Mouse (Mus musculus): Measurements from ENCODE around the gene Insyn1. TPM values are rescaled to one million over a fixed set of nuclear protein-coding genes. Genes with fewer than 3 reads are reported as not detected.
A peak's percentile ranks its signal among the peaks of the same experiment; 100 is the strongest.

Gene Insyn1
- polyA plus RNA-seq (2012; rRNA removed): 130 and 143 TPM in 2 replicates

DNA sequence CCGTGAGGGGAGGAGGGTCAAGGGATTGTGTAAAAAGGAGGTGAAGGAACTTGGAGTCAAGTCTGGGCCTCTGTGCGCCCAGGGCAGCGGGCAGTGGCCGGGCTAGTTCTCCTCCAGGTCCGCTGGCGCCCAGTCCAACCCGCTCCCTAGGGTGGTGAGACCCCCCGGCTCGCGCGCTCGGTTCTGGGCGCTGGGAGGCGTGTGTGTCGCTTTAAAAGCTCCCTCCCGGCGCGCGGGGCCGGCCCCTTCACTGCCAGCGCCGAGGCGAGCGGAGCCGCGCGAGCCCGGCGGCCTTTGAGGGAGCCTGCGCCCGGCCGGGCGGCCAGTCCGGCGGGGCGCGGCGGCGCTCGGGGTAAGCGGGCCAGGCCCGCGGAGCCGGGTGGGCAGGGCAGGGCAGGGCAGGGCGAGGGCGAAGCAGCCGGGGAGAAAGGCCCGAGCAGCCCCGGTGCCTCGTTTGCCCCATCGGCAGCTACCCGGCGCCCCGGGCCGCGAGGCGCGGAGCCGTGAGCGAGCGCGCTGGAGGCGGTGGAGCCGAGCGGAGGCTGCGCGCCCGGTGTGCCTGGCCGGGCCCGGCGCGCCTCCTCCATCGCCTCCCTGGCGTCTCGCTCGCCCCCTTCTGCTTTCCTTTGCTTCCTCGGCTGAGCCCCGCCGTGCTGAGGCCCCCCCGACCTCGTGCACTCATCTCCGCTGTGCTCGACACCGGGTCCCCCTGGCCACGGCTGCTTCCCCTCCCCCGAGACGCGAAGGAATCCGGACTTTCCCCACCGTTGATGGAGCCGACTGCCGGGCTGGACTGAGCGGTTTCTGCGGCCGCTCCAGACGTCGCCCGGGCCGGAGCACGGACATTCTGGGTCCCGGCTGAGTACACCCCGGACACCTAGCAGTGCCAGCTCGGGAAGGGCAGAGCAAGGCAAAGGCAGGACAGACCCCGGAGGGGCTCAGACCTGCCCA lies at the start of gene Insyn1:
Gene Insyn1, plus strand, starts transcription at position 753 of the 951 bp plus-strand sequence.
- no peak for TF ChIP-seq CTCF (IDR thresholded peaks at IDR 0.05; ENCODE audit: extremely low read depth, insufficient read depth, low read length)
- peak; percentile 29; the same call in 1 of the 2 replicates for TF ChIP-seq POLR2A (IDR thresholded peaks at IDR 0.05; ENCODE audit: extremely low read depth, insufficient read depth, low read length)
- Histone ChIP-seq H3K4me1 (ENCODE audit: control insufficient read depth, insufficient read depth, low read length) (peaks cover 9% of the 10 kb centered on the region), H3K4me3 (ENCODE audit: insufficient read depth, low read length) (peak within 1 kb of the TSS; percentile 93), H3K27ac (ENCODE audit: insufficient read depth, low read length) (peak within 1 kb of the TSS; percentile 96)

DNA sequence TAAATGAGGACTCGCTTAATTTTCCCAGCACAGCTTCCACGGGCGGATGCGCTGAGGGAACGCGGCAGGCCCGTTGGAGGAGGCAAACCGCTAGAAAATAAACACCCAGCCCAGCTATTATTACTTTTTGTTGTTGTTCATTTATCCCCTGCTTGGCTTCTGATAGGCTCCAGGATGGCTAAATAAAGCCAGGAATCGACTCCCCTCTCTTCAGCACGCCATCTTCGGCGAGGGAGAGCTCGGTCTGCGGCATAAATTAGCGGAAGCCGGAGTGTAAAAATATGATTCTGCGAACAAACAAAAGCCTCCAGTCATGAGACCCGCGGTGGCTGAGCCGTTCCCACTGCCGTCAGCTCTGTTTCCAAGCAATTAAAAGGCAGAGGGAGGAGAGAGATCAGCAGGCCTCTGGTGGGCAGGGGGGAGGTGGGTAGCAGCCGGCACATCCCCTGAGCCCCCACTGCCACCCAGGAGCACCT lies 49.4 kb upstream of the Insyn1 start:
- H3K27ac ChIP-seq (ENCODE audit: insufficient read depth, low read length): peak overlapping the region; percentile 53; the same call in 1 of the 2 replicates
- H3K4me3 ChIP-seq (ENCODE audit: insufficient read depth, low read length): no peak overlapping the region
- TF ChIP-seq POLR2A (IDR thresholded peaks at IDR 0.05; ENCODE audit: extremely low read depth, insufficient read depth, low read length): 0 out of 2 replicates have a peak, but pooled peaks have one; percentile 20
- TF ChIP-seq CTCF (IDR thresholded peaks at IDR 0.05; ENCODE audit: extremely low read depth, insufficient read depth, low read length): no peak
- H3K4me1 ChIP-seq (ENCODE audit: control insufficient read depth, insufficient read depth, low read length): peaks cover 30% of the 10 kb centered on the region

DNA sequence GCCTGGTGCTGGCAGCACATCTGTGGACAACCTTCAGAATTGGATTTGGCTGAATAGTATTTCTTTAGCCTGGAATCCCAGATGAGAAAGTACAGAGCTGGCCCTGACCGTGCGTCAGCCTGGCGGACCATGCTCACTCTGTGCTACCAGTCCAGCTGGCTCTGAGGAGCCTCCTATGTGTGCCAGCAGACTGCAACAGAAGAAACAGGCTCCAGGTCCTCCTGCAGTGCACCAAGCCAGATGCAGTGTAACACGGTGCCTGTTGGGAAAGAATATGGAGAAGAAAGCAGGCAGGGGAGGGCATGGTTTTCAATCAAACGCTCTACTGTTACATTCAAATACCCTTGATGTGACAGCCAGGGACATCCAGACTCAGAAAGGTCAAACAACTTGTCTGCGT lies 48.3 kb upstream of the Insyn1 start:
- no peak for TF ChIP-seq CTCF (IDR thresholded peaks at IDR 0.05; ENCODE audit: extremely low read depth, insufficient read depth, low read length)
- no peak for TF ChIP-seq POLR2A (IDR thresholded peaks at IDR 0.05; ENCODE audit: extremely low read depth, insufficient read depth, low read length)
- no peak overlapping the region for H3K27ac ChIP-seq (ENCODE audit: insufficient read depth, low read length)
- H3K4me1 ChIP-seq (ENCODE audit: control insufficient read depth, insufficient read depth, low read length): peaks cover 30% of the 10 kb centered on the region
- H3K4me3 ChIP-seq (ENCODE audit: insufficient read depth, low read length): no peak overlapping the region

DNA sequence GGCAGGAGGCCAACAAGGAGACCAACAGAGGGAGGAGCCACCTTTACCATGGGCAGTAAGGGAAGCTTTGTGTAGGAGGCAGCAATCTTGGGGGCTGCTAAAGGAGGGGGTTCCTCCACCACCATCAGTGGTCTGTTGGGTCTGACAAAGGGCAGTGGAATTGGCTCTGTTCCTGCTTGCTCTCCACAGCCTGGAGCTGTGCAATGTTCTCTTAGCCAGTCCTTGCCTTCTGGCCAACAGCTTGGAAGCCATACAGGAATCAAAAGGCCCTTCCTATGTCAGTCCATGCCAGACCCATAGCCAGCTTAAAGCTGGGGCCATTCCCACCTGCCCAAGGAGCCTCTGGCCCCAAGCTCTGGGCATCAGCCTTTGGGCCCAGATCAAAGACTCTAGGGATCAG lies 47.8 kb upstream of the Insyn1 start:
- Histone ChIP-seq H3K4me1 (ENCODE audit: control insufficient read depth, insufficient read depth, low read length) (peaks cover 30% of the 10 kb centered on the region), H3K4me3 (ENCODE audit: insufficient read depth, low read length) (no peak overlapping the region), H3K27ac (ENCODE audit: insufficient read depth, low read length) (no peak overlapping the region)
- TF ChIP-seq CTCF (IDR thresholded peaks at IDR 0.05; ENCODE audit: extremely low read depth, insufficient read depth, low read length) (no peak), POLR2A (IDR thresholded peaks at IDR 0.05; ENCODE audit: extremely low read depth, insufficient read depth, low read length) (no peak)

DNA sequence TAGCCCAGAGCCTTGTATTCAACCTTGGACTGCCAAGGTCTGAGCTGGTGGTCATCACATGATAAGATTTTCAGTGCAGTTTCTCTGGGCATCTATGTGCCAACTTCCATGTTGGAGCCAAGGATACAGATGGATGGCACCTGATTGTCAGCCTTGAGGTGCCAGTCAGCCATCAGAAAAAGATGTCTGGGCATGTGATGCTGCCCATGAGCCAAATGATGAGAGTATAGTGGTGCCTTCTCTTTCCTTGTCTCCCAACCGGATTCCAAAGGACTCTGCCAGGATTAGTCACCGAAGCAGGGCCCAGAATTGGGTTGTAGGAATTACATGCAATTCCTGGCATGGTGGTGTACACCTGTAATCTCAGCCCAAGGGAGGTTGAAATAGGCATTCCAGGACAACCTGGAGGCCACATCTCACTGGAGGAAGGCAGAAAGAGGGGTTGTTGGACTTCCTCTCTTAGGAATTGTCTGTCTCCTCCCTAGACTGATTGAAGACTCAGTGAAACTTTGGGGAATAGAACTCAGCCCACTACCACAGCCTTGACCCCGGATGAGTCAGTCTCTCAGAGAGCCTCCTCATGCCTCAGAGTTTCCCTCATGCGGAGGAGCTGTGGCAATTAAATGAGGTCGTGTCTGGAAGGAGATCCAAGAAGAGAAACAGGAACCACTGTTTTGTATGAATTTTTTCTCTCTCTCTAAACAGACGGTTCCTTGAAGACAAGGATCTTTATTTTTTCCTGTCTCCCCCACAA lies 46.9 kb upstream of the Insyn1 start:
- TF ChIP-seq CTCF (IDR thresholded peaks at IDR 0.05; ENCODE audit: extremely low read depth, insufficient read depth, low read length) (no peak), POLR2A (IDR thresholded peaks at IDR 0.05; ENCODE audit: extremely low read depth, insufficient read depth, low read length) (no peak)
- H3K4me1 ChIP-seq (ENCODE audit: control insufficient read depth, insufficient read depth, low read length): peaks cover 24% of the 10 kb centered on the region

DNA sequence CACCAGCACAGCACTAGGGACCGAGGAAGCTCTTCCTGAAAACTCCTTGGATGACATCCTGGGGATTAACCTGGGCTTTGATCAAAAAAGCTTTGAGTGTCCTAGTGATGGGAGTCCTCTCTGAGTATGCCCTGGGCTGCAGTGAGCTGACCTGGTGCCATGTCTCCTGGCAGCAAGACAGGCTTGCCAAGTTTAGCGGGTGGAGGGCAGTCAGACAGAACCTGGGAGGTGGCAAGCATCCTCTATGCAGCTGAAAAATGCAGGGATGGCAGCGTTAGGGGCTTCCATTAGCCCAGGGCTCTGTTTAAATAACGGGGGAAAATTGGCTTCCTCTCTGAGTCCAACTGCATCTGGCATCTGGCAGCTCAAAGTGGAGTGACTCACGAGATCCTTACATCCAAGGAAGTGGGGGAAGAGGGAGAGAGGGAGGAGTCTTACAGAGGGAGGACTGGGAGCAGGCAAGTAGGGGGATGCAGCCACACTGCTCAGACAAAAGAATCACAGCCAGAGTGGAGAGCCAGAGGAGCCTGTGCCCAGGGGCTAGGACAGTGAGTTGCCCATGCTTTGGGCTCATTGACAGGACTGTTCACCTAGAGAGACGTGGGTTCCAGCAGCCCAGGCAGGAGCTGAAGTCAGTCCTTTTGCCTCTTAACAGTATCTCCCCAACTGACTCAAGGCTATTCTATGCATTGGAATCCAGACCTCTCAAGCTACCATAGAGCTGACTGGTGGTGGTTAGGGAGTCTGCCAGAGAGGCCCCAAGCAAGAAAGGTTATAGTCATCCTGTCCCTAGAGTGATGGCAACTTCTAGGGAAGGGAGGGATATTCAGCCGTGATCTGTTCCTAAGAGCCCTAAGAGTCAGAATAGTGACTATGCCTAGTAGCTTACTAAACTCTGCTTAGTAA lies 46.0 kb upstream of the Insyn1 start:
- H3K4me3 ChIP-seq (ENCODE audit: insufficient read depth, low read length): no peak overlapping the region
- peaks cover 26% of the 10 kb centered on the region for H3K4me1 ChIP-seq (ENCODE audit: control insufficient read depth, insufficient read depth, low read length)
- H3K27ac ChIP-seq (ENCODE audit: insufficient read depth, low read length): peak overlapping the region; percentile 74
- TF ChIP-seq POLR2A (IDR thresholded peaks at IDR 0.05; ENCODE audit: extremely low read depth, insufficient read depth, low read length) (peak; percentile 55; the same call in 1 of the 2 replicates), CTCF (IDR thresholded peaks at IDR 0.05; ENCODE audit: extremely low read depth, insufficient read depth, low read length) (no peak)

More for the DNA sequence above, 46.9 kb upstream of the Insyn1 start:
- H3K4me3 ChIP-seq (ENCODE audit: insufficient read depth, low read length): no peak overlapping the region
- peak overlapping the region; percentile 74 for H3K27ac ChIP-seq (ENCODE audit: insufficient read depth, low read length)

DNA sequence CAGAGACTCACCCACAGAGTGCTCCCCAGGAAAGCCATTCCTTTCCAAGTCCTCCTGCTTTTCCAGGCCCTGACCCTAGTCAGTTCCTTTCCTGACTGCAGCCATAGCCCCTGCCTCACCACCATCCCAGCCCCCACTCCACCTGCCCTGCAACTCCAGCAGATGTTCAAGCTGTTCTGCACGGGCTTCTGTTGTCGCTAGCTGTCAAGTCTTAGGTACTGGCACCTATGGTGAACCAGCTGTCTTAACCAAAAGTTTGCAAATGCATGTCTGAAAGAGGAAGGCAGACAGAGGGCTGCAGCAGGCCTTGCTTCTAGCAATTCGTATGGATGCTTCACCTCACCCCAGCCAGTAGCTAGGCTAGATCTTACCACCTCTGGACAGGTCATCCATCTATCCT lies 45.3 kb upstream of the Insyn1 start:
- H3K27ac ChIP-seq (ENCODE audit: insufficient read depth, low read length): no peak overlapping the region
- no peak for TF ChIP-seq CTCF (IDR thresholded peaks at IDR 0.05; ENCODE audit: extremely low read depth, insufficient read depth, low read length)
- TF ChIP-seq POLR2A (IDR thresholded peaks at IDR 0.05; ENCODE audit: extremely low read depth, insufficient read depth, low read length): no peak
- H3K4me1 ChIP-seq (ENCODE audit: control insufficient read depth, insufficient read depth, low read length): peaks cover 26% of the 10 kb centered on the region
- H3K4me3 ChIP-seq (ENCODE audit: insufficient read depth, low read length): no peak overlapping the region

DNA sequence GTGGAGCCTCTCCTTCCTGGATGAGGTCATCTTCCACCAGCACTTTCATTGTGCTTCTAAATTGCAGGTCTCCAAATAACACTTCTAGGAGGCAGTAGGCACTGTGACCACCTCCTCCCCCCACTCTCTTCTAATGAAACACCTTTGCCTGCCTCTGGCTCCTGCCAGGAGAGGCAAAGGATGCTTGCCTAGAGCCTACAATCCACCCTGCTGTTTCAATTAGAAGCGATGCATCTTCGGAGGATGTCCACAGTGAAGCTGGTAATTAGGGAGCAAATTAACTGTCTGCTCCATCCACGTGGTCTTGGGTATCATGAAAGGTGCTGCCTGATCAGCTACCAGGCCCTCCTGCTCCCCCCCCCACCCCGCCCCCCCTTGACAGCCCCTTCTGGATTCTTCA lies 41.6 kb upstream of the Insyn1 start:
- H3K4me1 ChIP-seq (ENCODE audit: control insufficient read depth, insufficient read depth, low read length): peaks cover 14% of the 10 kb centered on the region
- TF ChIP-seq POLR2A (IDR thresholded peaks at IDR 0.05; ENCODE audit: extremely low read depth, insufficient read depth, low read length) (no peak), CTCF (IDR thresholded peaks at IDR 0.05; ENCODE audit: extremely low read depth, insufficient read depth, low read length) (no peak)
- no peak overlapping the region for H3K27ac ChIP-seq (ENCODE audit: insufficient read depth, low read length)
- H3K4me3 ChIP-seq (ENCODE audit: insufficient read depth, low read length): no peak overlapping the region
